Mouse (Mus musculus) MEL (cell line): ENCODE results near the gene Ttc24.

Experiments
- CHD2 ChIP-seq: IDR thresholded peaks from 2 replicates; pipeline ENCODE4 v1.6.1; 2011; ENCODE audit warnings: low read length, improper control_type of control experiment
- CTCF ChIP-seq, 3 experiments: IDR thresholded peaks in 2 of 3; conservative IDR thresholded peaks in 1 of 3; 2 replicates each; pipeline ENCODE4 v1.5.1; 2011 to 2012; ENCODE audit warnings: low read length in 3 of 3, low read depth in 2 of 3, mild to moderate bottlenecking in 2 of 3, improper control_type of control experiment in 1 of 3, inconsistent platforms in 1 of 3, mixed read lengths in 1 of 3, moderate library complexity in 1 of 3; ENCODE audit not compliant: control insufficient read depth in 1 of 3, insufficient read depth in 1 of 3, poor library complexity in 1 of 3, severe bottlenecking in 1 of 3
- E2F4 ChIP-seq: IDR thresholded peaks from 2 replicates; pipeline ENCODE4 v1.6.1; 2011; ENCODE audit warnings: low read depth, low read length, improper control_type of control experiment, borderline replicate concordance
- ELF1 ChIP-seq: IDR thresholded peaks from 2 replicates; pipeline ENCODE4 v1.6.1; 2014; ENCODE audit warnings: low read depth, mild to moderate bottlenecking, inconsistent platforms, low read length, improper control_type of control experiment, moderate library complexity
- EP300 ChIP-seq, 2 experiments: IDR thresholded peaks; 2 replicates each; pipeline ENCODE4 v1.6.1; 2011; ENCODE audit warnings: improper control_type of control experiment in 2 of 2, low read length in 2 of 2, low read depth in 1 of 2, mild to moderate bottlenecking in 1 of 2
- ETS1 ChIP-seq: IDR thresholded peaks from 2 replicates; pipeline ENCODE4 v1.6.1; 2012; ENCODE audit warnings: low read depth, mild to moderate bottlenecking, inconsistent platforms, low read length, improper control_type of control experiment, moderate library complexity
- MAFK ChIP-seq: IDR thresholded peaks from 2 replicates; pipeline ENCODE4 v1.6.1; 2011; ENCODE audit warnings: low read depth, mild to moderate bottlenecking, low read length, improper control_type of control experiment, borderline replicate concordance
- MYB ChIP-seq: IDR thresholded peaks from 2 replicates; pipeline ENCODE4 v1.6.1; 2011; ENCODE audit warnings: mild to moderate bottlenecking, low read depth, low read length, improper control_type of control experiment
- POLR2A ChIP-seq, 2 experiments: IDR thresholded peaks; 2 replicates each; pipeline ENCODE4 v1.6.1; 2011 to 2012; ENCODE audit warnings: low read length in 2 of 2, mild to moderate bottlenecking in 2 of 2, control low read depth in 1 of 2, improper control_type of control experiment in 1 of 2, low read depth in 1 of 2, moderate library complexity in 1 of 2; ENCODE audit not compliant: control insufficient read depth in 1 of 2, insufficient read depth in 1 of 2, poor library complexity in 1 of 2
- POLR2AphosphoS2 ChIP-seq: IDR thresholded peaks from 2 replicates; pipeline ENCODE4 v1.6.1; 2011; ENCODE audit warnings: low read length, improper control_type of control experiment
- SIN3A ChIP-seq: IDR thresholded peaks from 2 replicates; pipeline ENCODE4 v1.6.1; 2012; ENCODE audit warnings: low read length, improper control_type of control experiment, inconsistent platforms
- SMC3 ChIP-seq: IDR thresholded peaks from 2 replicates; pipeline ENCODE4 v1.6.1; 2011; ENCODE audit warnings: low read depth, low read length, improper control_type of control experiment
- ZC3H11A ChIP-seq: IDR thresholded peaks from 2 replicates; pipeline ENCODE4 v1.6.1; 2012; ENCODE audit warnings: low read depth, mild to moderate bottlenecking, inconsistent platforms, low read length, improper control_type of control experiment
- ZNF384 ChIP-seq: IDR thresholded peaks from 2 replicates; pipeline ENCODE4 v1.6.1; 2012; ENCODE audit warnings: low read depth, mild to moderate bottlenecking, inconsistent platforms, low read length, improper control_type of control experiment

DNA sequence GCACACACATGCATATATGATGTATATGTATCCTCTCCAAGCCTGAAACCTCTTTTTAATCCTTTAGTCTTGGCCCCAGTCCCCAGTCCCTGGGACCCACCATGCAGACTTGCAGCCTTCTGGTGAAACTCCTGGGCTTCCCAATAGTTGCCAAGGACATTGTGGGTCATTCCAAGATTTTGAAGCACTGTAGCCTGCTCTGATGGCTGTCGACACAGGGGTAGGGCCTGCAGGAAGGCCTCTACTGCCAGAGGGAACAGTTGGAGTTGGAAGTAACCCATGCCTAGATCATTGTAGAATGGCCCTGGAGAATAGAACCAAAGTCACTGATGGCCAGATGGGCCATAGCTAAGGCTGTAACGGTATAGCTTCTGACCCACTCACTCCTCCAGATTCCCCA is 3.8 kb downstream of the Ttc24 start:
- TF ChIP-seq MAFK = no peak
- no peak for TF ChIP-seq ZC3H11A
- TF ChIP-seq CHD2 = no peak
- no peak for TF ChIP-seq SIN3A
- TF ChIP-seq EP300 (IDR thresholded peaks at IDR 0.05; ENCODE audit: low read depth in 1 of 2, low read length in 2 of 2) = no peak
- no peak for TF ChIP-seq CTCF (IDR thresholded peaks at IDR 0.05 in 2 of 3, conservative IDR thresholded peaks at IDR 0.05 in 1 of 3; ENCODE audit: control insufficient read depth in 1 of 3, insufficient read depth in 1 of 3, low read depth in 2 of 3, low read length in 3 of 3, poor library complexity in 1 of 3, severe bottlenecking in 1 of 3)
- TF ChIP-seq POLR2A (IDR thresholded peaks at IDR 0.05; ENCODE audit: control insufficient read depth in 1 of 2, insufficient read depth in 1 of 2, low read depth in 1 of 2, low read length in 2 of 2, poor library complexity in 1 of 2) = no peak
- TF ChIP-seq ZNF384 = no peak
- TF ChIP-seq SMC3 = no peak
- TF ChIP-seq POLR2AphosphoS2 = no peak
- TF ChIP-seq MYB = no peak
- TF ChIP-seq ETS1 = no peak
- TF ChIP-seq E2F4 = no peak
- TF ChIP-seq ELF1 = no peak
